Mouse (Mus musculus): ENCODE results near the gene Il33.

Il33 gene

GRCm38 (mm10) chr19:29924638-29925258 is at the start of gene Il33:
TSS of gene Il33 (plus strand) at chr19:29925114.
- no peak for DNase-seq (ENCODE audit: low read depth, low spot score)

DNA sequence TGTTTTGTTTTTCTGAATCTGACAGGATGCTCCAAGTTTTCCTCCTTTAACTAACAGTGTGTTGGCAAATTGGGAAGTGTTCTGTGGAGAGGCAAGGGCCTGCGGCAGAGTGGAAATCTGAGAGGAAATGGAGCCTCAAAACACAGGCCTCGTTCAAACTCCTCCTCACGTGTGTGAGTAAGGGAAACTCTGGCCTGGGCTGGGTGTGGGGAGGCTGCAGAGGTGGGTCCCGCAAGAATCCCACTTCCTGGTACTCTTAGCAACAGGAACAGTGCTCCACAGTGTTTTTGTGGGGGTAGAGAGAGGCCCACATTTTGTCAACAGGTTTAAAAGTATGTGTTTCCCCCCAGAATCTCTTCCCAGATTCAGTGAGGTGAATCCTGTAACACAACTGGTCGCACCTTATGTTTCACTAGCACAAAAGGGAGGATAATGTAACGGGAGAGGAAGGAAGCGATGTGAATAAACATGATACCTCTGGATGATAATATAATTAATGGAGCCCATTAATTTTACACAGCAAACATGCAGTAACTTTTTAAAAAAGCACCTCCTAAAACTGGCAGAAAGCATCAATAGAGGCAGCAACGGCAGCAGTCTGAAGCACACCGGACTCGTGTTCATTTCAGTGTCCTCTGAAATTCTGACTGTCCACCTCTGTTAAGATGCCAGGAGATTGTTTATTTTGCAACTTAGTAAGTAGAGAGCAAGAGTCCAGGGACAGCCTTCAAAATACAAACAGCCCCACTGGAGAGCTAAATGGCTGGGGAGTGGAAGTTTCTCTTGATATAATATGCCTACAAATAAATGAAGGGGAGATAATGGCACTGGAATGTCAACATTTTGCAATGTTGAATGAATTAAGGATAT is 47.3 kb upstream of the Il33 start:
- no peak for DNase-seq (ENCODE audit: low read depth, low spot score)

GRCm38 (mm10) chr19:29878896-29879504 is 45.9 kb upstream of the Il33 start:
- DNase-seq (ENCODE audit: low read depth, low spot score): no peak

DNA sequence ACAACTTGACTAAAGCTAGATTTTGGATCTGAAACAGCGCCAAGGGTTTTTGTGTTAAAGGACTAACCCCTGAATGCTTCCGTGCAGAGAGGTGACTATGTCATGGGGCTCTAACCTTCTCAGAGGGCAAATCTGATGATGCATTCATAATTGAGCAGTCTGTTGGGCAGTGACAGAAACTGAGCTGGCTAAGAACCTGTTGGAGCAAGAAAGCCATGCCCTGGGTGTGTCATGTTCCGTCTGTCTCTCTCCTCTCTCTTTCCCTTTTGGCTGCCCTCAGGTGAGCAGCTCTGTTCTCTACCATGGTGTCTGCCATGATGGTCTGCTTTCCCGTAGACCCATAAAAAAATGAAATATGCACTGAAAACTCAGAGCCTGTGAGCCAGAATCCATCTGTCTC is 44.0 kb upstream of the Il33 start:
- no peak for DNase-seq (ENCODE audit: low read depth, low spot score)

- DNase-seq (ENCODE audit: low read depth, low spot score): no peak
Observed at GRCm38 (mm10) chr19:29882696-29883095, 42.2 kb upstream of the Il33 start.

GRCm38 (mm10) chr19:29885548-29885947 is 39.4 kb upstream of the Il33 start:
- DNase-seq (ENCODE audit: low read depth, low spot score): no peak

DNA sequence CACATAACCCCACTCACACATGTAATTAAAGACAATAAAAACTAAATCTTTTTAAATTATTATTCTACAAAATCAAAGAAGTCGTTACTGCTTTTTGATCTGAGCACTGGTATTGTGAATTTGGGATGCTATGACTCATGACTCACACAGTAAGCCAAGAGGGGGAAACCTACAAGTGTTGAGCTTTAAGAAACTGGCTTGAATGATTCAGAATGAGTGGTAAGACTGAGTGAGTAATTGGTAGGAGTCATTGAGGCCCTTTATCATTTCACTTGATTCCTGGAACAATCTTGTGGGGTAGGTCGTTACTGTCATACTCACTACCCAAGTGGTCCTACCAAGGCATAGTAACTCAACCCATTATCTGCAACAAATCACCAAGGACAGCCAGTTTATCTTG is 37.4 kb upstream of the Il33 start:
- no peak for DNase-seq (ENCODE audit: low read depth, low spot score)

- DNase-seq (ENCODE audit: low read depth, low spot score): no peak
Observed at GRCm38 (mm10) chr19:29888946-29889345, 36.0 kb upstream of the Il33 start.

DNA sequence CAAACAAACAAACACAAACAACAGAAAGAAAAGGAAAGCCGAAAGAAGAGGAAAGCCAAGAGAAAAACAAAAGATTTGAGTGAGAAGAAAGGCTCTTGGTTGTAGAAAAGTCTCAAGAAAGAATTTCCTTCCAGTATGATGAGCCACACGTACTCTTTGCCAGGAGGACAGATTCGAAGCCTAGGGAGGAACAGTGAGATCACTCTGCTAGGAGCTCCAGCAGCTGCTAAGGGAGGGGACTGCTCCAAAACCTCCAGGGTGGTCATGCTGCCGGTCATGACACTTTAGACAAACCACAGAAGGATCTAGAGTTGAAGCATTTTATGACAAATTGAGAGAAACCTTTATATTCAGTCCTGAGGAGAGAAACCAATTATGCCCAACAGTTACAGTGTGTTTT is 32.9 kb upstream of the Il33 start:
- no peak for DNase-seq (ENCODE audit: low read depth, low spot score)

- no peak for DNase-seq (ENCODE audit: low read depth, low spot score)
Observed at GRCm38 (mm10) chr19:29892786-29893185, 32.1 kb upstream of the Il33 start.

DNA sequence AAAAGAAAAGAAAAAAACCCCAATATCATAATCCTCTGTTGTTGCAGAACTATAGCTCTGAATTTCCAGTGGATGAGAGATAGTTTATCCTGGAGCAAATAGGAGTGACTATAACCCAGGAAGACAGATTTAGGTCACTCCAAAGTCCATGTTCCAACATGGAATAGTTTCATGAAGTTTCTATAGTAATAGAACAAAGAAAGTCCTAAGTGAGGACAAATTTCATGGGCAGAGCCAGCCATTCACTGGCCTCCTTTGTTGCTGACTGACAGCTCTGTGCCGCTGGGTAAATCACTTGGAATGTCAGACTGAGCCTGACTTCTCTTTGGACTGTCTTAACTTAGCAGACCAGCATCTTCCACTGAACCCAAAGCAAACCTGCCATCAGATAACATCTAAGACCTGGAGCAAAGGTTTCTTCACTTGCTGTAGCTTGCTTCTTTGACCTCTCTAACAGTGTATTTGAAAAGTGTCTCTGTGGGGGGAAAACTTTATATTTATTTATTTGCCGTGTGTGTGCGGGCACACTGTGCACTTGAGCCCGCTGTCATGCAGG is 31.1 kb upstream of the Il33 start:
- DNase-seq (ENCODE audit: low read depth, low spot score): no peak

DNA sequence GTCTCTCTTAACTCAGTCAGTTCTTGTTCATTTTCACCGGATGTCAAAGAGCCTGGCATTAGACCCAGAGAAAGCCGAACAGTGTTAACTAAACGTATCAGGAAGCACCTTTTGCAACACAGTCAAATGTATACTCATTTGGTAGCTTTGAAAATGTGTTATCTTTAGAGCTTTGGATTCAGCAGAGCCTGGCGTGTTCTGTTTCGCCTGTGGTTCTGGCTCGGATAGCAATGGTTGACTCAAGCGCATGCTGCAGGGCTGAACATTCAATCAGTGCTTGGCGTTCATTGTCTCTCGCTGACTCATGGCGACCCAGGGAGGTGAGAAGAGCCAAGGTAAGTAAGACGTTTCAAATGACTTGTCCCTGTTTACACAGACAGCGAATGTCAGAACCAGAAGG is 30.5 kb upstream of the Il33 start:
- no peak for DNase-seq (ENCODE audit: low read depth, low spot score)

DNA sequence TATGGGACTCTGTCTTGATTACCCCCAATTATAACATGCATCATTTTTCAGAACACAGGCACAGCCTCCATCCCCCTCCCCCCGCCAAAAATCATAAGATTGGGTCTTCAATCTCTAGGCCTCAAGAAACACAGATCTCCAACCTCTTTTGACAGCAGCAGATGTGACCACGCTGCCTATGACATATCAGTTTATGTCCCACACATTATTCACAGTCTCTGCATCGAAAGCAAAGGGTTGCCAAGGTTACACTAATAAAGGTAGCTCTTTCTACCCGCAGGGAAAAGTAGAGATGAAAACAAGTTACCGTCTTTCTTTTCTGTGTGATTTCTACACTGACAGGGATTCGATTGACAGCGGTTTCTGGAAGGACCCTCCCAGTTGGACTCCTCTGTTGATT is 29.9 kb upstream of the Il33 start:
- no peak for DNase-seq (ENCODE audit: low read depth, low spot score)

DNA sequence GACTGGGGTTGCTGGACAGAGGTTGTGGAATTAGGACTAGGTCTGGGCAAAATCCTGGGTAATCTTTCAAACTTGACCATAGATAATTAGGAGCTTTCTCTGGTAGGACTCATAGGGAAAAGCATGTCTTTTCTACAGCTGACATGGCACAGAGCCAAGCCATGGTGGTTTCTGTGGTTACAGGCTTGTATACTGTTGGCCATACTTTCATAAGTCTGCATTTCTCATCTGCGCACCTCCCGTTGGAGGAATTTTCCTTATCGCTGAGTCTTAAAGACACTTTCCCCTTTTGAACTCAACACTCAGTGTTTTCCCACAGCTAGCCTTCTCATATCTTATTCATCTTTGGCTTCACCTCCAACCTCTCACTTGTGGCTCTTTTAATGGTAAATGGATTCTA is 24.6 kb upstream of the Il33 start:
- DNase-seq (ENCODE audit: low read depth, low spot score): no peak

DNA sequence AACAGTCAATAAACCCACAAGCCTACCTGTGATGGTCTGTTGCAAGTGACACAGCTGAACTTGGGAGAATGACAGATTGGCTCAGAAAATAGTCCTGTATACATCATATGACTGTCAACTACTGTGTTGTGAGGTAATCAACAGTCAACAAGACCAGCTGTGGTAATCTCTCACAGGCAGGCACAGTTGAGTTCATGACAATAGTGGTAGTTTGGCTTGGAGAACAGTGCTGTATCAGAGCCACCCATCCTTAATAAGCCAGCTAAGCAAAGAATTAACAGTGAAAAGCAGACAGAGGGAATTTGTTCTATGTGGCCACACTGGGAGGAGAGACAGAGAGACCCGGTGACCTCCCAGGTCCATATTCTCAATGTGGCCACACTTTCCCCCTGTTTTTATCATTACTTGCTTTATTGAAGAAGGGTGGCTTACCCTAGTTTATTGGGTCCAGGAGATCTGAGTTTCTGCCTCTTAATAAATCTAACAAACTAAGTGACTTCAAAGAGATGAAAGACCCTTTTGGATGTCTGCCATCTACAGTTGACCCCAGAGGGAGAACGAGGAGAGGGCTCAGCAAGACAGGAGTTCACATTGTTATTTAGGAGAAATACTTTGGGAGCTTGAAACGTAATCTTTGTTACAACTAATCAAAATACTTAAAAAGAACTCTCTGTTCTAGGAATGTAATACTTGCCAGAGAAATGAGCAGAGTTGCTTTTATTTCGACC is 22.4 kb upstream of the Il33 start:
- no peak for DNase-seq (ENCODE audit: low read depth, low spot score)

DNA sequence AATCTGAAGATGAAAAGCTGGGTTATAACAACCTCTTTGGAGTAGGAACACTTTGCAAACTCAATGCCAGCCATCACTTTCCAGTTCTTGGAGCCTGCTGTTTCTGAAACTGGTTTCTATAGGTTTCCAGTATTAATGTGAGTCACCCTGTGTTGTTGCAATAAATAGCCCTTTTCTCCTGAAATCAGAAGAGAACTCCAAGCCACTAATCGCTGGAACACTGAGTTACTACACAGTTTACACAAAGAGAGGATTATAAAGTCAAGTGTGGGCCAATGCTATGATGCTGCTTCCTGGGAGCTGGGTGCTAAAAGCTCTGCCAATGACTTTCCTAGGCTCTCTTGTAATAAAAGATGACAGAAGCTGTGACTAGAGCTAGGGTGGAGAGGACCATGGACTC is 19.0 kb upstream of the Il33 start:
- DNase-seq (ENCODE audit: low read depth, low spot score): no peak

- DNase-seq (ENCODE audit: low read depth, low spot score): no peak
Observed at GRCm38 (mm10) chr19:29909166-29909565, 15.7 kb upstream of the Il33 start.

GRCm38 (mm10) chr19:29911919-29912318 is 13.0 kb upstream of the Il33 start:
- no peak for DNase-seq (ENCODE audit: low read depth, low spot score)

DNA sequence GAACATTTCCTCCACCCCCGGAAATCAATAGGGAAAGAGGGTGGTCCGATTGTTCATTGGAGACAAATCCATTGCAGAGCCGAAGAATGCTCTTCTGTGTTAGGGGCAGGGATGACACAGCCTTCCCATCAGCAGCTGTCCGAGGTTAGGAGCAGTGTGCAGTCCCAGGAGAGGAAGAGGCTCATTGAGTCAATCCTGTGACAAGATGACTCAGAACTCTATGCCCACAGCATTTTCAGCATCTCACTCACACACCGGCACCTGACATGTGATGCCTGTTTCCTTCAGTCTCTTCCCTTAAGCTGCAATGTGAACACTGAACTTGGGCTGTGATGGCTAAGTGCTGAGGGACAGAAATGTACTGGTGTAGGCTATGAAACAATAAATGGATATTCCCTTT is 7.5 kb upstream of the Il33 start:
- no peak for DNase-seq (ENCODE audit: low read depth, low spot score)

GRCm38 (mm10) chr19:29926101-29926755 is 1.3 kb downstream of the Il33 start:
- DNase-seq (ENCODE audit: low read depth, low spot score): no peak

DNA sequence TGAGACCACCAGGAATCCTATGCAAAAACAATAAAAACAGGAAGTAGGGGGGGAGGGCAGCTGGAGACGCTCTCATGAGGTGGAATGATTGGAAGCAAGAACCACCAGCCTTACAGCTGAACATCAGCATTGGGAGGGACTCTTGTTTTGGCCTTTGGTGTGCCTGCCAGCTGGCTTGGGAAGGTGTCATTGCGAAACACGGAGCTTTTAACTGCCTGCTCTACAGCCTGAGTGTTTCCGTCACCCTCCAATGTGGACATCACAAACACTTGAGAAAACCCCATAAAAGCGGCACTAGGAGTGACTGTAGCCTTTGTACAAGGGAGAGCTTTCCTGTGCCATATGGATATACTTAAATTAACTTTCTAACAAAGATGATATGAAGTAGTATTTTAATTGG is 5.4 kb downstream of the Il33 start:
- no peak for DNase-seq (ENCODE audit: low read depth, low spot score)

Data from CD4-positive helper T cell, adult 2 months (primary cell).